Mouse (Mus musculus): ENCODE measurements around the gene Usp30.

DNA sequence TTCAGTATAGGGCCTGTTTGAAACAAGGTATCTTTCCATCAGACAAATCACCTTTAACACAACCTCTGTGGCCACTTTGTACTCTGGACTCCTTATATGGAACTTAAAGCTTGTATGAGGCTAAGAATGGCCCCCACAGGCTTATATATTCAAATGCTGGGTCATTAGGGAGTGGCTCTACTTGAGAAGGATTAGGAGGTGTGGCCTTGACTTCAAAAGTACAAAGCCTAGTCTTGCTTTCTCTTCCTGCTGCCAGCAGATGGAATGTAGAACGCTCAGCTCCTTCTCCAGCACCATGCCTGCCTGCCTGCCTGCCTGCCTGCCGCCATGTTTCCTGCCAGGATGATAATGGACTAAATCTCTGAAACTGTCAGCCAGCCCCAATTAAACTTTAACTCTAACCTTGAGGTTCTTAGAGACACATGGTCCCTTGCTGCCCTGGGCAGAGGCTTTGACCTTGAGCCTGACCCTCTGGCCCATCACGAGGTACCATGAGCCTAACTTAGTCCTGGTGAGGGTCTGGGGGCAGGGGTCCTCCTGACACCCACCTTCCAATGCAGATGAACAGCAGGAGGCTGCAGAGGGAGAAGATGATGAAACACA, 33.0 kb upstream of the Usp30 start:
- TF ChIP-seq MYB (IDR thresholded peaks at IDR 0.05; ENCODE audit: low read depth, low read length), result no peak
- TF ChIP-seq ZNF384 (IDR thresholded peaks at IDR 0.05; ENCODE audit: low read depth, low read length), result no peak
- no peak for TF ChIP-seq TAL1 (IDR thresholded peaks at IDR 0.05; ENCODE audit: low read length)

Data from MEL (cell line).